Mouse (Mus musculus) CD8-positive naive resting alpha-beta T cell, adult 2 months (primary cell): ENCODE data around the gene Map2k6.

Experiments used
- DNase-seq, 2 experiments: peaks; one replicate each; pipeline ENCODE4 v3.0.0; 2022; ENCODE audit warnings: low read depth in 2 of 2, low spot score in 2 of 2

The Map2k6 gene

GRCm38 (mm10) chr11:110545416-110545815 is 146.5 kb downstream of the Map2k6 start:
- DNase-seq = no peak

- DNase-seq = no peak
These were observed 152.6 kb downstream of the Map2k6 start for GRCm38 (mm10) chr11:110551471-110551967.

- no peak for DNase-seq
These were observed 163.6 kb downstream of the Map2k6 start for GRCm38 (mm10) chr11:110562320-110563081.

GRCm38 (mm10) chr11:110563272-110563671 is 164.3 kb downstream of the Map2k6 start:
- no peak for DNase-seq

- DNase-seq = no peak
These were observed 164.9 kb downstream of the Map2k6 start for GRCm38 (mm10) chr11:110563801-110564200.

- DNase-seq = no peak
These were observed 167.4 kb downstream of the Map2k6 start for GRCm38 (mm10) chr11:110566307-110566706.

- DNase-seq = no peak
These were observed 173.6 kb downstream of the Map2k6 start for GRCm38 (mm10) chr11:110572548-110572947.
